Mouse (Mus musculus) heart, postnatal 4 days (tissue): ENCODE results near the gene Gdf9. TPM values are rescaled to one million over a fixed set of nuclear protein-coding genes. Genes with fewer than 3 reads are reported as not detected.
"Not testable (repeated sequence)": the region's sequence is repeated elsewhere in the genome, so short reads cannot be mapped to it uniquely, and the experiment has no call there.

Experiments used
- DNase-seq: peaks from one replicate; pipeline ENCODE4 v3.0.0; 2021
- total RNA-seq, 2 experiments: library from RNA; stranded (reverse); gene quantifications; 2 replicates each; pipeline ENCODE4 v1.2.3; 2021

Gene Gdf9
- under 1 TPM in 1 of 2 experiments, not detected in 1; 0.25 TPM for total RNA-seq

DNA sequence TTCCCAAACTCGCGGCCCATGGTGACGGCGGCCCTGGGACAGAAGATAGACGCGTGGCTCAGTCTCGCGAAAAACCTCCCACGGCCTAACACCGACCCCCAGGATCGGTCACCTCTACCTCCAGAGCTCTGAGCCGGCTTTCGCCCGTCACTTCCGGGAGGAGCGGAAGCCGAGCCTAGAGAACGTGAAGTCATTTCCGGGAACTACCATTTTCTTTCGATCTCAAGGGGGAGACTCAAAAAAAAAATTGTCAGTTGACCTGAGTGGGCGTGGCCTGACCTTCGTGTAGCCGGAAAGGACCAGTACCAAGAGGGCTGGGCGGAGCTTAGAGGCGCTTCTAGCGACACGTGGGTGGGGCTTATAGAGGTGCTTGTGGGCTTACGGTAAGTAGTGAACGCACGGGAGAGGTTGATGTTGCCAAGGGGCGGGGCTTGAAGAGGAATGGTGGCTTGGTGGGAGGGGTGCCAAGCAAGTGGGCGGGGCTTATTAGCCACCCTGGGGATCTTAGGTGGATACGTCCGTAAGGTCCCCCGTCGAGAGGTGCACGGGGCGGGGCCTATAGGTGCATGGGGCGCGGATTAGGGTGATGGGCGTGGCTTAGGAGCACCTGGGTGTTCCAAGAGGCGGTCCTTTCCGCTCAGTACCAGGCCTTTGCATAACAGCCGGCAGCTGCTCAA is at the start of gene Gdf9, which contains the start of gene Uqcrq:
Gene Gdf9 (plus strand): TSS at position 354 of the 677 bp plus-strand sequence.
Gene Uqcrq (minus strand): TSS at position 162 of the 677 bp plus-strand sequence.
- peak; percentile 97 for DNase-seq

DNA sequence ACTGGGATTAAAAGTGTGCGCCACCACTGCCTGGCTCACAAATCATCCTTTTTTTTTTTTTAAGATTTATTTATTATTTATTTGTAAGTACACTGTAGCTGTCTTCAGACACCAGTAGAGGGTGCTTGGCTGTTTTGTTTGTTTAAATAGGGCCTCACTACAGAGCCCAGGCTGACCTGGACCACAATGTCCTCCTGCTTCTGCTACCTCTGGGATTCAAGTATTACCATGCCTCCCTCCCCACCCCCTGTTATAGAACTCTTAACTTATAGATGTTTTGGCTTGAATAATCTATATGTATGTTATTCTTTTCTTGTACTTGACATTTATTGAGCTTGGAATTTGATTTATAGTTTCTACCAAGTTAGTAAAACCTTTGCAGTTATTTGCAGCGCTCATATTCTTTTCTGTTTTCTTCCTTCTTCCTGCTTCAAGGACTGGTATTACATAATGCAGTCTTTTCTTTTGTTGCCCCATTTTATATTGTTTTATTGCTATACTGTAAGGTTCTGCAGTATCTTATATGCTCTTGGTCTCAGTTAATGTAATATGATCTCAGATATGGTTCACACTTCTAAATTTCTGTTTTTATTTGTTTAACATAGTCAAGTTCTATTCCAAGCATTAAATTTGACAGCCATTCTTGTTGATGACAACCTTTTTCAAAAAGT is 46.9 kb upstream of the Gdf9 start:
- DNase-seq: no peak

DNA sequence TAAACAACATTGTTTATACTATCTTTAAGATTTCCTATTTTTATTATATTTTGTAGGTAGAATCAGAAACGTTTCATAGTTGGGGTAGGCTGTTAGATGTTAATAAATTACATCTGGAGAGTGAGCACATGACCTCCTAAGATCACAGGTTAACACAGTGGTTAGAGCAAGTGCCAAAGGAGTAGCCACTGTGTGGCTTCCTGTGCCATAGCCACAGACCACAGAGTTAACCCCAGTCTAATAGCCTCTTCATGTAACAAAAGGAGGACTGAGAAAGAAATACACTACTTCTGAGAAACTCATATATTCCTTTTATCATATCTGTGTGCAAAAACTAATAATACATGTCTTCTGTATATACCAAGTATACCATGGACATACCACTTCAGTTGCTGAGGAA is 37.0 kb upstream of the Gdf9 start:
- no peak for DNase-seq

DNA sequence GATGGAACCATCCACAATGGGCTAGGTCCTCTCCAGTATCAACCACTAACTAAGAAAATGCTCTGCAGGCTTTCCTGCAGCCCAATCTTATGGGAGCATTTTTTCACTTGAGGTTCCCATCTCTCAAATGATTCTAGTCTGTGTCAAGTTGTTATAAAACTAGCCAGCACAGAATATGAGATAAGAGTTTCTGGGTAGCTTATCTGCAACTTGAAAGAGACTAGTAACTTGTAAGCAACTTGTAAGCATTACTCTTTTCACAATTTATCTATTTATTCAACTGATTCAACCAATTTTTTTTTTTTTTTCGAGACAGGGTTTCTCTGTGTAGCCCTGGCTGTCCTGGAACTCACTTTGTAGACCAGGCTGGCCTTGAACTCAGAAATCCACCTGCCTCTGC is 27.2 kb upstream of the Gdf9 start:
- no peak for DNase-seq

DNA sequence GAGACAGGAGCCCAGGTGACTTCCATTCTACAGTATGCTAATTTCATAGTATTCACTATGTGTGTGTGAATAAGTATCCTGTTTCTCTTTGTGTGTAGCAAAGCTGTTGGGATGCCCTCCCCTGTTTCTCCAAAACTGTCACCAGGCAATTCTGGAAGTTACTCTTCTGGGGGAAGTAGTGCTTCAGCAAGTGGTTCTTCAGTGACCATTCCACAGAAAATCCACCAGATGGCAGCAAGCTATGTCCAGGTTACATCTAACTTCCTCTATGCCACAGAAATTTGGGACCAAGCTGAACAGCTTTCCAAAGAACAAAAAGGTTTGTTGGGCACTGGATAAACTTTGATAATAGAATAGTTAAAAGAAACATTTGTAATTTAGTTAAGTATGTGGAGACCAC is 19.1 kb upstream of the Gdf9 start:
- DNase-seq: no peak

DNA sequence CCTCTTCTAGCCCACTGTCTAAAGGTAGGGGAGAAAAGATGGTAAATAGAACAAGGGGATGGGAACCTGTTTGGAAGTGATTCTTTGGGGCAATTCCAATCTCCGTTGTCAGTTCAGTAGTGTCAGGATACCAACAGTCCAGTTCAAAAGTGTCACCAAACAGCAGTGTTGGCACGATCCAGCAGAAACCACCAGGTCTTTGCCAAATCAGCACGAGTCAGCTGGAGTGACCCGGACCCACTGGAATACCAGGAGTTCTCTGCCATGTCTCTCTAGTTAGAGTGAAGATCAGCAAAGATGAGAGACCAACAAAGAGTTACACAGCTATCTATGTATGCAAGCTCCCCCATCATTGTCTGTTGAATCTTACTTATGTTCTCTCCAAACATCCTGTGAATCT is 17.0 kb upstream of the Gdf9 start:
- DNase-seq: no peak

DNA sequence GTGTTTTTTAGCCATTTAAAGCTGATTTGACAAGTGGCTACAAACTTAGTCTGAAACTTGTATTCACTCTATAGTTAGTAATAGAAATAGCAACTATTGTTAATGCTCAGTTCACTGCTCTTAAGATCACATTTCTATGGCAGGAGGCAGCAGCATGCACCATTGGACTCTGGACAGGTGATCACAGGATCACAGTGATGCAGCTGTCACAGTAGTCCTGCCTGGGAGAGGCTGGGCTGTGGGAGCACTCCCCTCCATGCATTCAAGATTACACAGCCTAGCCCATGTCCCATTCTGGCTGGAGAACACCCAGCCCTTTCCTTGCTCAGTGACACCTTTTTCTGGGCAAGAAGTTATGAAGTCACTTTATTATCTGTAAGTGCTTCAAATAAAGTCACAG is 12.8 kb upstream of the Gdf9 start:
- no peak for DNase-seq

DNA sequence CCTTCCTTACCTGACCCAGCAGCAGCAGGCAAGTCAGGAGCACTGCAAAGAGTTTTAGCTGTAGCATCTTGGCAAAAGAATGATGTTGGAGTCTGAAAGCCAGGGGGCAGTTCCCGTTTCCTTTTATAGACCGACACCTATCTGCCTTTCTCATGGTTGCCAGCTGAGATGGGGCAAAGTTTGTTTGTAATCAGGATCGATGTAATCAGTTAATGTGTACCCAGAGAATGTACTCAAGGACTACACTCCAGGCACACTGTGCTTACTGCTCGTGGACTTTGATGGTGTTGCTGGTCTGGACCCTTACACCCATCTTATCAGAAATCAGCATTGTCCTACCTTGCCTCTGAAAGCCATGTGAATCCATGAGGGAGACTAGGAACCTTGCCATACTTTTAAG is 7.8 kb upstream of the Gdf9 start, which contains the start of gene Leap2:
Gene Leap2 (minus strand): TSS at position 135 of the 400 bp plus-strand sequence.
- DNase-seq: no peak

DNA sequence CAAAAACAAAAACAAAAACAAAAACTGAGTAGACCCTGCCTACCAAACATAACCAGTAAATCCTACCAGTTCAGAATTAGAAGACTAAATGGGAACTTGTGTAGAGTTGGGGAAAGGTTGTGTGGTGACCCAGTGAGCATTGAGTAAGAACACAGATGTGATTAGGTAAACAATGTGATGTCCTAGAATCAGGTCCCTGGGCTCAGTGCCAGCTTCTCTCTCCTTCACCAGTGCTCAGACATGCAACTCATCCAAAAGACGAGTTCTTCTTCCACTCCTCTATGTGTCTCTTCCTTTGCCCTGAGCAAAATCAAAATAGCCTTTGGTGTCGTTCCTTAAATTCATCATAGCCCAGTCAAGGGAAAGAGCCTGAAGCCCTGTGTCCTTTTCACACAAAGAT is 6.0 kb upstream of the Gdf9 start:
- DNase-seq: no peak

DNA sequence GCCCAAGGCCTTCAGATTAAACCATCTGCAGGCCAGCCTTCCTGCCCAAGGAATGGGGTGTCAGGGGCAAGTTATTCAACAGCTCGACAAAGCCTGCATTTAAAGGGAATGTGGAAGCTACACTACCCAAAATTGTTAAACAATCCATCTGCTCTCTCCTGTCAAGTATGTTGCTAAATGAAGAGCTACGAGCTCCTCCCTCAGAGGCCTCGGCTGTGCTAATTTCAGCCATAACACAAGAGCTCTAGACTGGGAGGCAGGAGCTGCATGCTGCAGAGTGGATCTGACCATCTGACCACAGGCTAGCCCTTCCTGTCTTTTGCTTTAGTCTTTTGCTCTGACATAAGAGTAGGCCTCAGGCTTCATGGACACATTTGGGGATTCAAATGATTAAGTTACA is 5.6 kb upstream of the Gdf9 start:
- DNase-seq: no peak

DNA sequence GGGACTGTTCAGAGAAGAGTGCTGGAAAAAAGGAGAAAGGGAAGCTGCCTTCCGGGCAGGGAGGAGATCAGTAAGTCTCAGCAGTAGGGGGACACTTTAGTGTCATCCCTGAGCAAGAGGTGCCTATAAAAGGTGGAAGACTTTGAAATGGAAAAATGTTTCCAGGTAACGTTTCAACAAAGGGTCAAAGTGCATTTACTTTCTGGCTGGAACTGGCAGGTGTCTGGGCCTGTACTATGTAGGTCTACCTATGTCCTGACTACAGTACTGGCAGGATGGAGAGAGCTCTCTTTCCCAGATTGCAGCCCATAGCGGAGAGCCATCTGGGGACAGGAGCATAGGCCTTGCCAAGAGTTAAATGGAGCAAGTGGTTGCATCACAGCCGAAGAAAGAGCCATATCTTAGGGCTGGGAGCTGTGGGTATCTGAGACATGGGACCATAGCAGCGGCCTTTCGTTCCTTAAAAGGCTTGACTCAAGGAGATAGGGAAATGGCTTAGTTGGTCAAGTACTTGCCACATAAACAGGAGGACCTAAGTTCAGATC is 5.0 kb upstream of the Gdf9 start:
- DNase-seq: no peak

DNA sequence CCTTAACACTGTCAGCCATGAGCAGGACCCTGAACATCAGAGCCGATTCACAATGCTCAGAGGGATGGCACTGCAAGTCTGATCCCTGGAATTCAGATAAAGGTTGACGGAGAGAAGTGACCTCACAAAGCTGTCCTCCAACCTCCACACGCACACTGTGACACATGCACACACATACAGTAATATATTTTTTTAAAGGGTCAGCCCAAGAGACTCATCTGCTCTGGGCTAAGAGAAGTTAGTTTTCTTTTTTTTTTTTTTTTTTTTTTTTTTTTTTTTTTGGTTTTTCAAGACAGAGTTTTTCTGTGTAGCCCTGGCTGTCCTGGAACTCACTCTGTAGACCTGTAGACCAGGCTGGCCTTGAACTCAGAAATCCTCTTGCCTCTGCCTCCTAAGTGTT is 3.9 kb upstream of the Gdf9 start:
- not testable (repeated sequence) for DNase-seq

DNA sequence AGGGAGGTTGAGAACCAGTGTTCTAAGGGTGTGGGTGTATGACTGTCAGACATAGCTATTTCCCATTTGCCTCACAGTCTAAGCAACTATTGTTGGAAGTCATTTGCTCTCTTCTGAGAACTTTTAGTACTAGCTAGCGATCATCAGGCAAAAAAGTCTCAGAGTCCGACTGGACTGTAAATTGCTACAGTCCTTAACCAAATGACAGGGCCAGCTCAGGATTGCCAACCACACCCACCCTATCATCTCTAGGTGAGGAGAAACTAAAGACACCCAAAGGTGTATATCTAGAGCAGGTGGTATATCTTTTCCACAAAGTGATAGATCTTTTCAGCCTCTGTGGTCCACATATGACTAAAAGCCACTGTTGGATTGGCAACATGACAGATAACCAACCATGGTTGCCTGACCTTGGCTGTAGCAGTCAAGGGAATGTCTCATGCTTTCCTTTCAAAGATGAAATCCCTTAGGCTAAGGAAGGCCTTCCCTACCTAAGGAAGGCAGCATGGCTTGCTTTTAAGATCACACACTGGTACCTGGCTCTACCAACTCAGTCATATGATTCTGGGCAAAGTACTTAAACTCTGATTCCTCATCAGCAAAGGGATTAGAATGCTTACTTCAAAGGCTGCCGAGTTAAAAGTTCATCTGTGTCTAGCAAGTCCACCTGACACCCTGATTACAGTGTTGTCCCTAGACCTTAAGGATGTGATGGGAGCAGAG is 2.7 kb upstream of the Gdf9 start:
- no peak for DNase-seq

DNA sequence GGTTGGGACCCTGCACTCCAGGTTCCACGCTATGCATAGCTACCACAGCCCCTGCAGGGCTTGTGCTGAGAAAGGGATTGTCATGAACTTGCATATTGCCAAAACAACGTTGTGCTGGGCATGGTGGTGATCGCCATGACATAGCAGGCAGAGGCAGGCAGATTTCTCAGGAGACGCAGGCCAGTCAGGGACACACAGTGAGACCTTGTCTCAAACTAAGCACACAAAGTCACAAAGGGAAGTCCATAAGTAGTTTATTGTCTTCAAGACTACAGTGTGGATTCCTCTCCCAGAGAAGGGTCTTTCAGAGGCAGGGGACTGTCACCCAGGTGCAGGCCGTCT is 2.1 kb upstream of the Gdf9 start:
- no peak for DNase-seq

DNA sequence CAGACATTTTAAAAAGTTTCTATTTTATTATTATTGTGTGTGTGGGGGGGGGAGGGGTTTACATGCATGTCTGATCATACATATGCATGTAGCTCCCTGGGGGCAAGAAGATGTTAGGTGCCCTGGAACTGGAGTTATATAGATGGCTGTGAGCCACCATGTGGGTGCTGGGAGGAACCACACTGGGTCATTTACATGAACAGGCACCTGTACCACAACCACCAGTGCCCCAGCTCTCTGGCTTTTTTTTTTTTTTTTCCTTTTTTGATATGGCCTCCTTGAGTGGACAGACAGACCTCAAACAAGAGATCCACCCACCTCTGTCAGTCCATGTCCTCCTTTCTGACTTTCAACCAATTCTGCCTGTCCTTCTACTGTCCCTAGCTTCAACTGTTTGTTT is 1.6 kb upstream of the Gdf9 start:
- no peak for DNase-seq

DNA sequence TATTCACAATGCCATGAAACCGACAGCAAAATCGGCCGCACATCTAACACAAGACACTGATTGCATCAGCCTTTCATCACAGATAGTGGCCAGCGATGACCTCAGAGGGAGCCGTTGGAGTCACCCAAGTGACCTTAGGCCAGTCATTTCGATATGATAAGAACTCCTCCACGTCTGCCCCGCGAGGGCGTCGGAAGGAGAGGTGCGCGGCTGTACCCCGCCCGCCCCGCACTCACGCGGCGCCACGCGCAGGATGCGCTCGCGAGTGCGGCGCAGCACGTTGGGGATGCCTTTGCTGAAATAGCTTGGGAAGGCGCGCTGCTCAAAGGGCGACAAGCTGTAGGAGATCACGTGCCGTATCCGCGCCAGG is 538 bp upstream of the Gdf9 start:
- DNase-seq: no peak

DNA sequence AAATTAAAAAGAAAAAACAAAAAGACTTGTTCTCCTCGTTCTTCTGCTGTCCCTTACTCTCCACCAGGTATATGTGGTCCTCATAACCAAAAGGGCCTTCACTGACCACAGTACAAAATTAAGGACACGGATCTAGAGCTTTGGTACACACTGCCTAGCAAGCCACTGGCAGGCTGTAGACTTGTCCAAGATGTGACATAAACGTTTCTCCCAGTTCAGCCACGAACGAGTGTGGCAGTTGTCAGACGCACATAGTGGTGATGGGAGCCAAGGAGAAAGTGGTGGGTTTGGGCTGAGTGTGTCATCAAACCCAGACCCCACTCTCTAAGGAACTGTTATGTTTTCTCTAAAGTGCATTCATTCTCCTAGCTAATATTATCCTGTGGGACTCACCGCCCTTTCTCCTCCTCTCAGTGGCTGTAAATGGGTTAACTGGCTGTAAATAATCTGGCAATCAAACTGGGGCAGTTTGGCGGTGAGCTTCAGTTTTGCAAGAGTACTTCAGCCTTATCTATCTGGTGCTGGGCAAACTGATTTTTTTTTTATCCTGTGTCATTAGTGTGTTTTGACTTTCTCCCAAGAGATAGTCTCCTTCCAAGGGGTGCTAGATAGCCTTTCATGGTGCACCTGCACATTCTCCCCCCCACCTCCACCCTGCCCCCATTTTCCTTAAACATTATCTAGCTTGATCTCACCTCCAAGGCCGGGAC is 679 bp downstream of the Gdf9 start:
- DNase-seq: no peak

DNA sequence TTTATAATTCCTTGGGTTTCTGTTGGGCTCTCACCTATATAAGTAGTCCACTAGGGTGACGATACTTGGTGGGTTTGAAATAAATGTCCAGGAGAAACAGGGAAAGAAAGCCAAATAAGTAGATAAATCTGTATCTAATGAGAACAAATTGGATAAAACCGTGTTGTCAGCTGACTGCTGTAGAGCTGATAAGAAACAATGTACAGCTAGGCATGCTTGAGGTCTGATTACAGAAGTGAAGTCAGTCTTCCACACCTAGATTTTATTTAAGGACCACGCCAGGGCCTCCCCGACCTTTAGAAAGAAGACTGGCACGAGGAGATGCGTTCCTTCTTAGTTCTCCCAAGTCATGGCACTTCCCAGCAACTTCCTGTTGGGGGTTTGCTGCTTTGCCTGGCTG is 2.2 kb downstream of the Gdf9 start:
- no peak for DNase-seq

DNA sequence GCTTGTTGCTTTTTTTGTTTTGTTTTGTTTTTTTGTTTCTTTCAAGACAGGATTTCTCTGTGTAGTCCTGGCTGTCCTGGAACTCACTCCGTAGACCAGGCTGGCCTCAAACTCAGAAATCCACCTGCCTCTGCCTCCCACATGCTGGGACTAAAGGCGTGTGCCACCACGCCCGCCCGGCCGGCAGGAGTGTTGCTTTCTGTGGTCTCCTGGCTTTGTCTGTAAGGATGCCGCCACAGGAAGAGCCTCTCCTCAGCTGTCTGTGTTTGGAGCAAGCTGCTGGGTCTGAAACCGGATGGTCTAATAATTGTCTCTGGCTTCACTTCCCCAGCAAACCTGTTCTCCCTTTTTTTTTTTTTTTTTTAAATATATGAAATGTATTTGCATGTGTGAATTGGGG is 4.7 kb downstream of the Gdf9 start:
- no peak for DNase-seq

DNA sequence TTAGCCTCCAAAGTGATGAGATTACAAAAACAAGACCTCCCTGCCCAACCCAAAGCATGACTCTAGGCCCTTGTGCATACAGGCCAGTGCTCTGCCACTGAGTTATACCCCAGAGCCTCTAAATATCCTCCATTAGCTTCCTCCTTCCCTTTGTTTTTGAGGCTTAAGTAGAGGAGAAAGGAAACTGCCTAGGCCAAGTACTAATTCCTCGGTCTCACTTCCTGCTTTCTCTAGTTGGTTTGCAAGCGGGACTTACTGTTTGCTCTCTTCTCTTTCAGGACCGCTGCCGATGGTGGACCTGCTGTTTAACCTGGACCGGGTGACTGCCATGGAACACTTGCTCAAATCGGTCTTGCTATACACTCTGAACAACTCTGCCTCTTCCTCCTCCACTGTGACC is 5.5 kb downstream of the Gdf9 start:
- no peak for DNase-seq

DNA sequence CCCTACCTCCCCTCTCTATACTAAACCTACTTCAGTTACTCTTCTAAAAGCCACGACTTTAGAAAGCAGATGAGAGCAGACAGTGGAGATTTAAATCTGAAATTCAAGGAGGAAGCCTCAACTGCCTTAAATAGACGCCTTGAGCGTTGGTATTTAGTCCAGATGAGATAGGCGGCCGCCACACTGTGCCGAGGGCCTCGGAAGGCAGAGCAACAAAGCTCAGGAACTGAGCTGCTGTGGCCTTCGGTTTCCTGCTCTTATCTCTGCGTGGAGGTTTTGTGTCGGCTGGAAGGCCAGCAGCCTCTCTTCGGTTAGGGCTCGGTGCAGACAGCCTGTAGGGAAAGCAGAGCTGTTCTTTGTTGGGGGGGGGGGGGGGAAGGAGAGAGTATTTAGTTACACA is 11.1 kb downstream of the Gdf9 start:
- peak; percentile 37 for DNase-seq

DNA sequence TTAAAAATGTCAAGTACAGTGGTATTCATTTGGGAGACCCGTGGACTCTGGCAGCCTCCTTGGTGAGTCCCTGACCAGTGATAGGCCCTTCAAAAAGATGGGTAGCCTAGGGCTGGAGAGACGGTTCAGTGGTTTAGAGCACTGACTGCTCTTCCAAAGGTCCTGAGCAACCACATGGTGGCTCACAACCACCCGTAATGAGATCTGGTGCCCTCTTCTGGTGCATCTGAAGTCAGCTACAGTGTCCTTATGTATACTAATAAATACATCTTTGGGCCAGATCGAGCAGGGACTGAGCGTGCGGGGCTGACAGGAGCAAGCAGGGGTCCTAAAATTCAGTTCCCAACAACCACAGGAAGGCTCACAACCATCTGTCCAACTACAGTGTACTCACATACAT is 13.0 kb downstream of the Gdf9 start:
- peak; percentile 44 for DNase-seq

DNA sequence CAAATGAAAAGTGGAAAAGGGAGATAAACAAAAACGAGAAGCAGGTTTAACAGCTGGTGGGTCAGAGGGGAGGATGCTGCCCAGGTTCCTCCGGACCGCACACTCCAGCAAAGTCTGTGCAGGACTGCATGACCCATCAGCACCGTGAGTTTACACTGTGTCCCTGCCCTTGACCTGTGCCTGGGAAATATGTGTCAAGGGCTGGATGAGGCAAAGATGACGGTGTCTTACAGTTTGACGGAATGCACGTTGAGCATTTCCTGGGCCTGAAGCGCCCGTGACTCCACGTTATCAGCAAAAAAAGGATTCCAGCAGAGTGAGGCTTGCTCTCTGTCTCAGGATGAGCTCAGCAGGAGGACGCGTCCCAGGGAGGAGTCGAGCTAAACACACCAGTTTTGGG is 14.7 kb downstream of the Gdf9 start:
- no peak for DNase-seq
